Mouse (Mus musculus): Measurements from ENCODE around the gene Enpep. TPM values are rescaled to one million over a fixed set of nuclear protein-coding genes. Genes with fewer than 3 reads are reported as not detected.

Gene Enpep
- polyA plus RNA-seq, 1 experiment, result not detected

DNA sequence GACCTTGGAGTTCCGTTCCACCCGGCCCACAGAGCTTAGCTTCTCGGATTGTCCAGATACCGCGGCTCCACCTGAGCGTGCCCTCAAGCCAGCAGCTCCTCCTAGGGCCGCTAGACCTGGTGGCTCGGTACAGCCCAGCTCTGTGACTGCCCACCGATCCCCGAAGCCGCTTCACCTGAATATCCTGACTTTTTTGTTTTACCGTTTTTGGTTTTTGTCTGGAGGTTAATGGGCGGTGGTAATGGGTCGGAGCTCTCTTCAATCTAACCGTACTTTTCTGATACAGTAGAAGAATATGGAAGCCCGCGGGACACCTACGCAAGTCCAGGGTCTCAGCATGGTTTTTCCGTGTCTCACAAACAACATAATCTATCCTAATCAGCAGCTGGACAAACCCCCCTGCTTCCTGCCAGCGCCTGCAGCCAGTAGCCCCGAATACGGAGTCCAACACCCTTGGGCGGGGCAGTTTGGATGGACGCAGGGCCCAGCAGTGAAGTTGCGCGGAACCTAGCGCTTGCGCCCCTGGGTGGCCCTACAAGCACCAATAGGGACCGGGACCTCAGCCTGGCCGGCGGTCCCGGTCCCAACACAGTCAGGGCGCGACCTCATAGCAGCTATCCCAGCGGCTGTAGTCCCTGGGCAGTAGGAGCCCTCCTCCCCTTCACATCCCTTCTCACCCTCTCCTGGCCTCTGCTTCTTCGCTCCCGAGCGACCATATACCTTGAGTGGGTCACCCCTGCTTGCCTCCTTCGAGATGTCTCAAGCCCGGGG lies 107.5 kb downstream of the Enpep start:
- no peaks in the 10 kb centered on the region for H3K4me1 ChIP-seq (ENCODE audit: control insufficient read depth, insufficient read depth, low read length)
- H3K27ac ChIP-seq (ENCODE audit: insufficient read depth, low read depth, low read length), result no peak overlapping the region
- H3K4me3 ChIP-seq (ENCODE audit: insufficient read depth, low read length), result no peak overlapping the region
- no peak for TF ChIP-seq POLR2A (IDR thresholded peaks at IDR 0.05; ENCODE audit: borderline replicate concordance, low read depth, low read length)

DNA sequence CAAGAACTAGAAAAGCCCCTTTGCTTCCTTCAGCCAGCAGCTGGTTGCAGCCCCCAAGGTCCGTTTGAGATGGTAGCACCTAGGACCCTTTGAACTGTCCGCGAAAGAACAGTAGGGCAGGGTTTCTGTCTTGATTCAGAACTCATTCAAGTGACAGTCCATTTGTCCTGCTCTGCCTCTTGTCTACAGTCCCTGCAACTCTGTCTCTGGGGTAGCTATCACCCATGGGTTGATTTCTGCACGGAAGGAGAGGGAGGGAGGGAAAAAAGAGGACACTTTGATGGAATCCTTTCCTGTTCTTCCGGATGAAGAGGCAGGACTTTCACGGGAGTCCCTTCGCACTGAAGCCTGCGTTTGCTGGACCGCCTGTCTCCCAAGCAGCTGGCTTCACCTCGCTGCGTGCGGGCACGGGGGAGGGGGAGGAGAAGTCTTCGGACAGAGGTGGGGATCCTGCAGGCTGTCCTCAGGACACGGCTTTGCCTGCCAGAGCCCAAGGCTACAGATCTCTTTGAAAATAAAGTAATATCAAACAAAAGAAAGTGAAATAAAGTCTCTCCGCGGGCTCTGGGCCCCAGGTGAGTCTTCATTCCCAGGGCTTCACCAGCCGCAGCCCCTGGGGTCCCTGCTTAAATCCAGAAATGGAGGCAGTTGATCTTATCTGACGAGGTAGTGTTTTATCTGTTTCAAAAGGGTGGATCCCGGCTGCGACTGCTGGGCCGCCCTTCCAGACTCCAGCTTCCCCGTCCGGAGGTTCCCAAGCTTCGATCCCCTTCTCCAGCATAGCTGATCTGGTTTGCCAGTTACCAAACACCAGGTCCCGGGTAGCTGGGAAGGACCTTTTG lies 108.3 kb downstream of the Enpep start:
- TF ChIP-seq CTCF (IDR thresholded peaks at IDR 0.05; ENCODE audit: low read depth, low read length) (no peak), POLR2A (IDR thresholded peaks at IDR 0.05; ENCODE audit: borderline replicate concordance, low read depth, low read length) (no peak)
- Histone ChIP-seq H3K27ac (ENCODE audit: insufficient read depth, low read depth, low read length) (no peak overlapping the region), H3K4me1 (ENCODE audit: control insufficient read depth, insufficient read depth, low read length) (no peaks in the 10 kb centered on the region), H3K4me3 (ENCODE audit: insufficient read depth, low read length) (no peak overlapping the region)

DNA sequence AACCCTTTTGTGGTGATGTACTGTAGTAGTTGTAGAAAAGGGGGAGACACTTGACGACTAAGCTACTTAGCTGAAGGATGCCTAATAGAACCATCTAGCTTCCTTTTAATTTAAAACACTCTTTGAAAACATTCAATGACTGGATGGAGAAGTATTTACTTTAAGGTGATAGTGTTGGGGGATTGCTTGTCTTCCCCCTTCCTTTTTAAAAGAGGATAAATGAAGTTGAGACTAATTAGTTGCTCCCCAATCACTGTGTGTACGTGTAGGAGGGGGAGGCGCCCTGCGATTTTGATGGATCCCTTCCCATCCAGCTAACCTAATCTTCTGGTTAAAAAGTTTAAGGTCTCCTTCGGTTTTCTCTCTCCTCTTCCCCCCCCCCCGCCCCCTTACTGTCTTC lies 109.1 kb downstream of the Enpep start:
- Histone ChIP-seq H3K27ac (ENCODE audit: insufficient read depth, low read depth, low read length) (no peak overlapping the region), H3K4me3 (ENCODE audit: insufficient read depth, low read length) (no peak overlapping the region), H3K4me1 (ENCODE audit: control insufficient read depth, insufficient read depth, low read length) (no peaks in the 10 kb centered on the region)
- no peak for TF ChIP-seq CTCF (IDR thresholded peaks at IDR 0.05; ENCODE audit: low read depth, low read length)
- TF ChIP-seq POLR2A (IDR thresholded peaks at IDR 0.05; ENCODE audit: borderline replicate concordance, low read depth, low read length), result no peak

DNA sequence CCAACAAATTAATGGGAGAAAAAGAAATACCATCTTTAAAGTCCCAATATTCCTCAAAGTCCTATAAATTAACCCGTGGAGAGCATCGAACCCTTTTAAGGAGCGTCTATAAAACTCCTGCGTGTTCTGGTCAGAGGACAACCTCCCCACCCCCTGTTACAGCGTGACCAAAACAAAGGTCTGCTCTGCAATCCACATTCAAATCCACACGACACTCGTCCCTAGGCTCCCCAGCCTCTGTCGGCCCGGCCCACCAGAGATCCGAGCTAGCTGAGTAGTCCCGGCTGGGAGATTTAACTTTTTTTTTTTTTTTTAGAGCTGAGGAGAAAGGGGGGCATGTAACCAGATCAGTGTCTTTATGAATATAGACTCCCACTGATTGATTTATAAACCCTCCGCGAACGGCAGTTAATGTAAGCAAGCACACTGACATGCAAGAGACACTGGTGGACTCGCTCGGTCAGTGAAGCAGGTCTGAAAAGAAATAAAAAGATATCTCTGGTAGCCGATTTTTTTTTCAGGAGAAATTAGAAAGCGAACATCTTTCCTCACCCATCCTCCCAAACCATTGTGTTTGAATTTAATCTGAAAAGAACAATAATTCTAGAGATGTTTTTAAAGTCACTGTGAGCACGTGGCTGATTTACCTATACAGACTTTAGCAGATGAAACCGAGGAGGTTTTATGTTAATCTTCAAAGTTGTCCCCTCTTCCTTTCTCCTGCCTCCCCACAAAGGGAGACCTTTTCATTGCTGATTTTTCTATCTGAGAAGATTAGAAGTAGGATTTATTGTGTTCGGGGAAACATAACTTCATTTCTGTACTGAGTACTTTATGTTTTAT lies 109.9 kb downstream of the Enpep start:
- Histone ChIP-seq H3K27ac (ENCODE audit: insufficient read depth, low read depth, low read length) (no peak overlapping the region), H3K4me1 (ENCODE audit: control insufficient read depth, insufficient read depth, low read length) (no peaks in the 10 kb centered on the region), H3K4me3 (ENCODE audit: insufficient read depth, low read length) (no peak overlapping the region)
- no peak for TF ChIP-seq POLR2A (IDR thresholded peaks at IDR 0.05; ENCODE audit: borderline replicate concordance, low read depth, low read length)
- no peak for TF ChIP-seq CTCF (IDR thresholded peaks at IDR 0.05; ENCODE audit: low read depth, low read length)

DNA sequence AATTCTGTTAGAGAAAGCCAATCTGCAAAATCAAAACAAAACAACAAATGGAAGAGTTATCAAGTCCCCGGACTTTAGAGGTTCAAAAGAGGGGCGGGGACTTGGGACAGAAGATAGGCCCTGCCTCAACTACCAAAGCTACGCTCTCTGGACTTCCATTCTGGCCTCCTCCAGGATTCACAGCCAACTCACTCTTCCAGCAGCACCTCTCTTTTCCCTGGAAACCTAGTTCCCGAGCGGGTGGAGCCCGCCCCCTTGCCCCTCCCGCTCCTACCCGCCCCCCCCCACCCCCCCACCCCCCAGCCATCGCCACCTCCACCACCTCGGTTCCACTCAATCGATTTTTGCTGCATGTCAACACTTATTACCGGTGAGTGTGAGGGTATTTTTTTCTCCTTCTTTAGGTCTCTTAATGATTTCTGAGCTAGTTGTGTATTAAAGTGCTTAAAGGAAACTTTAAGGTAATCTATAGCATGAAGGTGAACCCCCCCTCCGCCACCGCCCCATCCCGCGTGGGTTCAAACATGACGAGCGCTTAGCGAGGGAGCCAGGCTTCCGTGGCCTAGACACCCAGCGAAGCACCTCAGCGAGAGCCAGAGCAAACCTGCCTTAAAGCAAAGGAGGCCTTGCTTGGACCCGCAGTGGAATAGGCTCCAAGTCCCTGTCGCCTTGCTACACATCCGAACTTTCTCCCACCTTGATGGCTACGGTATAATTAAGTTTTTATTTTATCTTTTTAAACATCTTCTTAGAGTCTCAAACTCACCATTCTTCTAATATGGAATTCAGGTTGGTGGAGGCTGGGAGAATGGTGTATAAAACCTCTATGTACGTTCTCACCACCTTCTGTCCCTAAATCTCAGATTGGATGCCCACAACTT lies 110.9 kb downstream of the Enpep start:
- Histone ChIP-seq H3K4me3 (ENCODE audit: insufficient read depth, low read length) (no peak overlapping the region), H3K27ac (ENCODE audit: insufficient read depth, low read depth, low read length) (no peak overlapping the region), H3K4me1 (ENCODE audit: control insufficient read depth, insufficient read depth, low read length) (no peaks in the 10 kb centered on the region)
- TF ChIP-seq CTCF (IDR thresholded peaks at IDR 0.05; ENCODE audit: low read depth, low read length), result no peak

DNA sequence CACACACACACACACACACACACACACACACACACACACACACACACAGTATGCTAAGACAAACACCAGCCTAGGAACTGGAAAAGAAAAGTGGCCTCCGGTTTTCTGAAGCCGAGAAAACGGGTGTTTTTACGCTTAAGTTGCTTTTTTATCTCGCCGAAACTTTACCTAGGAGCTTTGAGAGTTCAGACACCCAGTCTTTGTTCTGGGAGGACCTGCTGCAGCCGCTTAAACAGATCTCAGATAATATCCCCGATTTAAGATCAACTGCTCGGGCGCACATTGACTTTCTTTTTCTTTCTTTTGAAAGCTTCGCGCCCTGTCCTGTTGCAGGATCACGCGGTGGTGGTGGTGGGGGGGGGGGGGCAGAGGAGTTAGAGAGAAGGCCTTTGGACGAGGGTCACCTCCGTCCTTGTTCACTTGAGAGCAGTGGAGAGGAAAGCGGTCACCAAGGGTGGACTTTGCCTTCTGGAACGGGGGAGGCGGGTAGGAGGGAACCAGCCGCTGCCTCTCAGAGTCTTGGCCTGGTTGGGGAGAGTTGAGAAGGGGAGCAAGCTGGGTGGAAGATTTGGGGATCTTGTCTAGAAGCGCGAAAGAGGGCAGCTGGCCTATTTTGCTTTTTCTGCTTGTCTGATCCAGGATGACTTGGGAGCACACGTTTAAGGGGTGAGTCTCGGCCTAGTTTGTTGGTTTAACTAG lies 111.7 kb downstream of the Enpep start:
- TF ChIP-seq CTCF (IDR thresholded peaks at IDR 0.05; ENCODE audit: low read depth, low read length), result no peak
- TF ChIP-seq POLR2A (IDR thresholded peaks at IDR 0.05; ENCODE audit: borderline replicate concordance, low read depth, low read length), result no peak
- H3K4me3 ChIP-seq (ENCODE audit: insufficient read depth, low read length), result no peak overlapping the region

DNA sequence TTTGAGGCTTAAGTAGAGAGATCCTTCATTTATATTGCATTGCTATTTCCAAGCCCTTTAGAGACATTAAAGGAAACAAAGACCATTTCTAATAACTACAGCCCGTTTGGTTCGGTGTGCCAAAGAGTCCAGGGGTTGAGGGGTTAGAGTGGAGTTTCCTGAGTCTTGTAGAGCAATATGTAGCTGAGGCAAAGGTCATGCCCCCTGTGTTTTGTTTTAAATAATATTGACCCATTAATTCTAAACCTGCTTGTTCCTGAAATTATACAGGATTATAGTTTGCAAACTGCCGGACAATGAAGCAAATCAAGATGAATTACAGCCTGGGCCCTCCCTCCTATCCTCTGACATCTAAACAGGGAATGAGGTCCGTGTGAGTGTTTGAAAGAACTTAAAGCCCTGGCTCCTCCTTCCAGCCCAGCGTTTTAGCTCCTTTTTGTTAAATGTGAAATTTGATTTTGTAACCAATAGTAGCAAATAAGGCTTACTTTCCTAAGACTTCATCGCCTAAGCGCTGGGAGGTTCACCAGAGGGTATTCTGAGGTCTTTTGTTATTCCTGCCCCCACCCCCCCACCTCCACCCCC lies 112.3 kb downstream of the Enpep start:
- no peak overlapping the region for H3K27ac ChIP-seq (ENCODE audit: insufficient read depth, low read depth, low read length)
- no peaks in the 10 kb centered on the region for H3K4me1 ChIP-seq (ENCODE audit: control insufficient read depth, insufficient read depth, low read length)
- TF ChIP-seq CTCF (IDR thresholded peaks at IDR 0.05; ENCODE audit: low read depth, low read length) (no peak), POLR2A (IDR thresholded peaks at IDR 0.05; ENCODE audit: borderline replicate concordance, low read depth, low read length) (no peak)
- H3K4me3 ChIP-seq (ENCODE audit: insufficient read depth, low read length), result no peak overlapping the region

More for the DNA sequence above, 111.7 kb downstream of the Enpep start:
- Histone ChIP-seq H3K27ac (ENCODE audit: insufficient read depth, low read depth, low read length) (no peak overlapping the region), H3K4me1 (ENCODE audit: control insufficient read depth, insufficient read depth, low read length) (no peaks in the 10 kb centered on the region)

Other genes starting within 250 kb of the Enpep start
- not detected in 2 replicates for gene Pitx2, start 132.8 kb downstream of the Enpep start, polyA plus RNA-seq (2012; ENCODE audit: insufficient read depth, insufficient read length, missing spikeins)
- 1.6 and 2.3 TPM in 2 replicates for gene Elovl6, start 199.6 kb upstream of the Enpep start, polyA plus RNA-seq (2012; ENCODE audit: insufficient read depth, insufficient read length, missing spikeins)